Mouse (Mus musculus): ENCODE measurements around the gene Exoc4. TPM values are rescaled to one million over a fixed set of nuclear protein-coding genes. Genes with fewer than 3 reads are reported as not detected.

Gene Exoc4
- polyA plus RNA-seq, 1 experiment from 2014 or later: 11.7 TPM

DNA sequence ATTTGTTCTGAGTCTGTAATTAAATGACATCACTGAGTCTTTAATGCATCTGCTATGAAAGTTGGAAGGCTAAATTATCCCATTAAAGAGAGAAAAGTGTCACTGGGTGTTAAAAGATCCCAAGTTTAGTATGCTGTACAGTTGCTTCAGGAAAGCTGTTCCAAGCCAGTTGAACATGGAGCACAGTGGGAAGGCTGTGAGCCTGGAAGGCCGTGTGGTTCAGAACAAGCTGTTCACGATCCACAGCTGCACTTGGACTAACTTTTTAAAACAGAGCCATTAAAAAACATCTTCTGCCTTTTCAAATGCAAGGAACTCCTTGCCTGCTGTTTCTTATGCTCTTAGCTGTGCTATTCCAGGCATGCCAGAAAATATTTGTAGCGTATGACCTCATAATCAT is 475.7 kb downstream of the Exoc4 start:
- TF ChIP-seq CTCF (IDR thresholded peaks at IDR 0.05) (no peak), EP300 (IDR thresholded peaks at IDR 0.05) (no peak)
- H3K4me2 ChIP-seq (replicated peaks; ENCODE audit: low read depth, low read length): no peak overlapping the region
- H3K27ac ChIP-seq (ENCODE audit: low read length): no peak overlapping the region
- no peaks in the 10 kb centered on the region for H3K36me3 ChIP-seq (ENCODE audit: insufficient read depth, low read length)
- WGBS: 62% methylated on average over 3 of the region's 3 CpGs
- no peaks in the 10 kb centered on the region for H3K9me3 ChIP-seq (ENCODE audit: low read length)
- H3K9ac ChIP-seq (replicated peaks; ENCODE audit: low read depth): no peak overlapping the region
- ATAC-seq (no peak), DNase-seq (ENCODE audit: low spot score) (no peak)
- H3K27me3 ChIP-seq (replicated peaks; ENCODE audit: insufficient read depth, low read length): no peaks in the 10 kb centered on the region
- no peak overlapping the region for H3K4me3 ChIP-seq (ENCODE audit: low read depth, low read length)
- H3K4me1 ChIP-seq (ENCODE audit: insufficient read depth, low read depth, low read length): no peaks in the 10 kb centered on the region

DNA sequence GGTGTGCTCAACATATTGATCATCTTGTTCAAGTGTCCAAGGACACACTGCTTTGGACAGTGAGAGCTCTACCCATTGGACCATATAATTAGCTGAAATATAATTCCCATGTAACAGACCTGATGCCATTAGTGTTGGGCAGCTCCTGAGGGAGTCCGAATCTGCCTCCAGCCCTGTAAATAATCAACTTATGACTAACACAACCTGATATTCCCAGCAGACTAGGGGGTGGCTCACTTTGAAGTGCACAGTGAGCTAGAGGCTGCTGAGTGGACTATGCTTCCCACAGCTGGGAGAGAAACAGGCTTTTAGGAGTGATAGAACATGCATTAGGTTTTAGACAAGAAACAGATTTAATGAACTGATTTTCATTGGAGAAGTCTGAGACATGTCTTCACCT is 478.4 kb downstream of the Exoc4 start:
- no peak for DNase-seq (ENCODE audit: low spot score)
- no peak for ATAC-seq
- H3K9ac ChIP-seq (replicated peaks; ENCODE audit: low read depth): no peak overlapping the region
- no peak overlapping the region for H3K4me3 ChIP-seq (ENCODE audit: low read depth, low read length)
- no peaks in the 10 kb centered on the region for H3K27me3 ChIP-seq (replicated peaks; ENCODE audit: insufficient read depth, low read length)
- no peaks in the 10 kb centered on the region for H3K36me3 ChIP-seq (ENCODE audit: insufficient read depth, low read length)
- WGBS: 58% methylated on average over 1 of the region's 1 CpGs
- TF ChIP-seq EP300 (IDR thresholded peaks at IDR 0.05) (no peak), CTCF (IDR thresholded peaks at IDR 0.05) (no peak)
- no peaks in the 10 kb centered on the region for H3K9me3 ChIP-seq (ENCODE audit: low read length)
- no peak overlapping the region for H3K27ac ChIP-seq (ENCODE audit: low read length)
- H3K4me1 ChIP-seq (ENCODE audit: insufficient read depth, low read depth, low read length): no peaks in the 10 kb centered on the region
- no peak overlapping the region for H3K4me2 ChIP-seq (replicated peaks; ENCODE audit: low read depth, low read length)

DNA sequence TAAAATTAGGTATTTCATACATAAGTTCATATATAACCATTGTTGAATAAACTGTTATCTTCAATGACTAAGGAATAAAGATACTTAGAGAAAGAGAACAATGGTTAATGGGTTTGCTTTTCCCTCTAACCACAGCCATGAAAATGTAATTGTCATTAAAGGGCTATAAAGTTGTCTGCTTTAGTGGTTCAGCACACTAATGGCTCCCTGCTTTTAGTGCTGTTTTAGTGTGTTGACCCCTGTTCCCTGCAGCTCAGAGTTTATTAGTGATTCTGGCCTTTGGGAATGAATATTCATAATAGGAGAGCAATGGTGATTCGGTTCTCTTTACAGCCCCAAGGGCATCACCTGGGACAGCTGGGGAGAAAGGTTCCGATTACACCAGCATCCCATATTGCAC is 483.3 kb downstream of the Exoc4 start:
- DNase-seq (ENCODE audit: low spot score): no peak
- 88% methylated on average over 2 of the region's 2 CpGs for WGBS
- no peak overlapping the region for H3K4me2 ChIP-seq (replicated peaks; ENCODE audit: low read depth, low read length)
- no peaks in the 10 kb centered on the region for H3K9me3 ChIP-seq (ENCODE audit: low read length)
- TF ChIP-seq CTCF (IDR thresholded peaks at IDR 0.05) (no peak), EP300 (IDR thresholded peaks at IDR 0.05) (no peak)
- H3K4me3 ChIP-seq (ENCODE audit: low read depth, low read length): no peak overlapping the region
- no peak overlapping the region for H3K27ac ChIP-seq (ENCODE audit: low read length)
- no peaks in the 10 kb centered on the region for H3K27me3 ChIP-seq (replicated peaks; ENCODE audit: insufficient read depth, low read length)
- no peaks in the 10 kb centered on the region for H3K36me3 ChIP-seq (ENCODE audit: insufficient read depth, low read length)
- no peak for ATAC-seq
- no peaks in the 10 kb centered on the region for H3K4me1 ChIP-seq (ENCODE audit: insufficient read depth, low read depth, low read length)
- H3K9ac ChIP-seq (replicated peaks; ENCODE audit: low read depth): no peak overlapping the region

DNA sequence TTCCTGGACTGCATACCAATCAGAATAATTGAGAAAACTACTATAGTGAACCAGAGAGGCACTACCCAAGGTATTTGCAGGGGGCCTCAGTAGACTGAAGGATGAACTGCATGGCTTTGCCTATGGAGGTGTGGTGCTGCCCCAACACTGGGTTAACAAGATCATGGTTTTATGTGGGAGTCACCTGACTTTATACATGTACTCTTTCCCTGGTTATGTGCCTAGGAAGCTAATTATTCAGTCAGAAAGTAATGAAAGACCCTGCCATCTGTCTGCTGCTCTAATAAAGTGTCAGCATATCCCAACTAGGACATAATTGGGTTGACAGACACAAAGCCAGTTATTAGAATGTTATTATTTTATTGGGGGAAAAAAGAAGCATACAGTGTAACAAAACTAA is 484.7 kb downstream of the Exoc4 start:
- no peak overlapping the region for H3K4me3 ChIP-seq (ENCODE audit: low read depth, low read length)
- TF ChIP-seq EP300 (IDR thresholded peaks at IDR 0.05): no peak
- no peak for TF ChIP-seq CTCF (IDR thresholded peaks at IDR 0.05)
- no peak overlapping the region for H3K4me2 ChIP-seq (replicated peaks; ENCODE audit: low read depth, low read length)
- no peaks in the 10 kb centered on the region for H3K27me3 ChIP-seq (replicated peaks; ENCODE audit: insufficient read depth, low read length)
- H3K9ac ChIP-seq (replicated peaks; ENCODE audit: low read depth): no peak overlapping the region
- DNase-seq (ENCODE audit: low spot score) (no peak), ATAC-seq (no peak)
- H3K36me3 ChIP-seq (ENCODE audit: insufficient read depth, low read length): no peaks in the 10 kb centered on the region
- no peaks in the 10 kb centered on the region for H3K4me1 ChIP-seq (ENCODE audit: insufficient read depth, low read depth, low read length)
- no peak overlapping the region for H3K27ac ChIP-seq (ENCODE audit: low read length)
- H3K9me3 ChIP-seq (ENCODE audit: low read length): no peaks in the 10 kb centered on the region

DNA sequence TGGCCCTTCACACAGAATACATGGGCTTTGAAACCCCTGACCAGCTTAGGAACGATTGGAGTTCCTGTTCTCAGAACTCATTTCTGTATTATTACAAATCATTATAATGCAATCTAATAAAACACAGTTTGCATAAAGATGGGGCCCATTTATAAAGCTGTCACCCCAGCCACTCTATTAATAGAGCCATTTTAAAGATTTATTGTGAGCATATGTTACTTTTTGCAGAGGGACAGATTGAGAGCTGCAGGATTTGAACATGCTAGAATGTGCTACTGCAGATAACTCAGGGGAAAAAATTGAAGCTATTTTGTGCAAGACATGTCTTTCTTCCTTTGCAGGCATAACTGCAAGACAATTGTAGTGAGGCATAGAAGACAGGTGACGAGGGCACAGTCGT is 485.1 kb downstream of the Exoc4 start:
- H3K4me3 ChIP-seq (ENCODE audit: low read depth, low read length): no peak overlapping the region
- 85% methylated on average over 3 of the region's 3 CpGs for WGBS
- no peak overlapping the region for H3K27ac ChIP-seq (ENCODE audit: low read length)
- TF ChIP-seq CTCF (IDR thresholded peaks at IDR 0.05) (no peak), EP300 (IDR thresholded peaks at IDR 0.05) (no peak)
- H3K4me2 ChIP-seq (replicated peaks; ENCODE audit: low read depth, low read length): no peak overlapping the region
- no peaks in the 10 kb centered on the region for H3K27me3 ChIP-seq (replicated peaks; ENCODE audit: insufficient read depth, low read length)
- ATAC-seq: no peak
- H3K9me3 ChIP-seq (ENCODE audit: low read length): no peaks in the 10 kb centered on the region
- no peaks in the 10 kb centered on the region for H3K4me1 ChIP-seq (ENCODE audit: insufficient read depth, low read depth, low read length)
- H3K9ac ChIP-seq (replicated peaks; ENCODE audit: low read depth): no peak overlapping the region
- no peak for DNase-seq (ENCODE audit: low spot score)
- H3K36me3 ChIP-seq (ENCODE audit: insufficient read depth, low read length): no peaks in the 10 kb centered on the region

DNA sequence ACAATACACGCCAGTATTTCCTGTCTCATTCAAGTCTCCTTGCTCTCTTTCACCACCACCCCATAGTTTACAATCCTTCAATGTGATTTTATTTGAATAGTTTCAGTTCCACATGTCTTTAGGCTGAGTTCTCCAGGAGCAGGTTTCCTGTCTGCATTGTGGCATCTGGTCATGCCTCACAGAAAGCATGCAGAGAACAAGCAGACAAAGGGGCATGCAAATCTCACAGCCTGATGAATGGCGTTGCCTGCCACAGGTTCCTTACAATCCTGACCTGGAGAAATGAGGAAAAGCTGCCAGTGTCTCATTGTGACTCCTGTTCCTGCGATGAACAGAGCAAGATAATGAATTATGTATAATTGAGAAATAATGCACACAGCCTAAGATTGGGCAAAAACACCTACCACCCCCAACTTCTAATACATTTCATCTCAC is 490.0 kb downstream of the Exoc4 start:
- no peak overlapping the region for H3K4me3 ChIP-seq (ENCODE audit: low read depth, low read length)
- H3K9me3 ChIP-seq (ENCODE audit: low read length): no peaks in the 10 kb centered on the region
- no peak overlapping the region for H3K27ac ChIP-seq (ENCODE audit: low read length)
- TF ChIP-seq CTCF (IDR thresholded peaks at IDR 0.05) (no peak), EP300 (IDR thresholded peaks at IDR 0.05) (no peak)
- no peaks in the 10 kb centered on the region for H3K4me1 ChIP-seq (ENCODE audit: insufficient read depth, low read depth, low read length)
- ATAC-seq: no peak
- DNase-seq (ENCODE audit: low spot score): no peak
- H3K4me2 ChIP-seq (replicated peaks; ENCODE audit: low read depth, low read length): no peak overlapping the region
- H3K36me3 ChIP-seq (ENCODE audit: insufficient read depth, low read length): no peaks in the 10 kb centered on the region
- no peaks in the 10 kb centered on the region for H3K27me3 ChIP-seq (replicated peaks; ENCODE audit: insufficient read depth, low read length)
- 69% methylated on average over 3 of the region's 3 CpGs for WGBS
- no peak overlapping the region for H3K9ac ChIP-seq (replicated peaks; ENCODE audit: low read depth)

DNA sequence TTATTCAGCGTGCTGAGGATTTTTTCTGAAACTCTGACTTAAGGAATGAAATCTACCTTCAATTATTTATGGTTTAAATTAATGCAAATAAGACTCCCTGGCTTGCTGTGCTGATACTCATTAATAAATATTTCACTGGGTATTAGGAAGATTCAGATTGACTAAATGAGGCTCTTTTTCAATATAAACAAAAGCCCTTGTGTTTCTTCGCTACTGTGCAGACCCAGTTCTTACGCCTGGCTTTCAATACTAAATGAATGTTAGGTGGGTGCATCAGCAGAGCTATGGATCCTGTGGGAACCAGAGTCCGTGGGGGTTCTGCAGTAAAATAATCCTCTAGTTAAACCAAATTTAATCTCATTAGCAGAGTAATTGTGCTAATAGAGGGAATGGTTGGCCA is 490.4 kb downstream of the Exoc4 start:
- Histone ChIP-seq H3K27ac (ENCODE audit: low read length) (no peak overlapping the region), H3K9ac (replicated peaks; ENCODE audit: low read depth) (no peak overlapping the region), H3K27me3 (replicated peaks; ENCODE audit: insufficient read depth, low read length) (no peaks in the 10 kb centered on the region), H3K9me3 (ENCODE audit: low read length) (no peaks in the 10 kb centered on the region), H3K4me3 (ENCODE audit: low read depth, low read length) (no peak overlapping the region), H3K36me3 (ENCODE audit: insufficient read depth, low read length) (no peaks in the 10 kb centered on the region), H3K4me1 (ENCODE audit: insufficient read depth, low read depth, low read length) (no peaks in the 10 kb centered on the region), H3K4me2 (replicated peaks; ENCODE audit: low read depth, low read length) (no peak overlapping the region)
- TF ChIP-seq EP300 (IDR thresholded peaks at IDR 0.05): no peak
- no peak for TF ChIP-seq CTCF (IDR thresholded peaks at IDR 0.05)
- WGBS: 86% methylated on average over 4 of the region's 4 CpGs
- no peak for DNase-seq (ENCODE audit: low spot score)
- ATAC-seq: no peak

Measured in lung, postnatal 0 days (tissue).